Mouse (Mus musculus): ENCODE data around the gene Cgnl1. TPM values are rescaled to one million over a fixed set of nuclear protein-coding genes. Genes with fewer than 3 reads are reported as not detected.

The Cgnl1 gene
- under 1 TPM in 1 of 2 experiments, not detected in 1; 0.26 TPM for total RNA-seq (2023)

GRCm38 (mm10) chr9:71770991-71771767 lies at the start of gene Cgnl1:
Gene Cgnl1, minus strand, starts transcription at chr9:71771602.

DNA sequence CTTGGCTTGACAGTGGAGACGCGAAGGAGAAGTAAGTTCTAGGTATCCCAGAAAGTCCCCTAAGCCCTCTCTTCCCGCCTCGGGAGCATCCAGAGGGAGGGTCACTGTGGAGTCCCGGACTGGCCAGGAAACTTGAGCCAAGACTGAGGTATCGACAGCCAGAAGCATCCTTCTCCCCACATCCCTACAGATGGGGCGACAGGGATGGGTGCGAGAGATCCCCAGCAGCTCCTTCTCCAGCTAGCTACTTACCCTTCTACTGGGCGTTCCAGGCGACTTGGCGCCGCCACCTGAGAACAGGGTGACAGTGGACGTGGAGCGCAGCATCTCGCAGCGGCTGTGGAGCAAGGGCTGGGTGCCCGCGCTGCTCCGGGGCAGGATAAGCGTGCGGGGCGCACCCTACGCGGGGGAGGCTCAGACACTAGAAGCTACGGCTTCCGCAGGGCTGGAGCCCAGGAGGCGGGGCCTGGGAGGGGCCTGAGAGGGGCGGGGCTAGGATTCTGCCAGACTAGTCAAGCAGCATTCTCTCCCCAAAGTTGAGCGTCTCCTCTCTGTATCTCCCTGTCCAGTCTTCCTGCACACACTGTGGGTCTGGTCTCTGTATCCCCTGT lies 179.4 kb downstream of the Cgnl1 start, which contains the start of gene Myzap:
Gene Myzap (minus strand): TSS at position 423 of the 611 bp plus-strand sequence.

Other genes starting within 250 kb of the Cgnl1 start
- gene Myzap, start 179.2 kb downstream of the Cgnl1 start, total RNA-seq (2023) = 10 to 100 TPM in 1 of 2 experiments, 1 to 10 TPM in 1; 5.0 to 11.0 TPM

Measured in B cell, adult 67 days (primary cell).